Mouse (Mus musculus): Measurements from ENCODE around the gene Nav2. TPM values are rescaled to one million over a fixed set of nuclear protein-coding genes. Genes with fewer than 3 reads are reported as not detected.
A peak's percentile ranks its signal among the peaks of the same experiment; 100 is the strongest.

Gene Nav2
- polyA plus RNA-seq, 1 experiment from 2014 or later: 18.2 TPM

- no peak overlapping the region for H3K27ac ChIP-seq (ENCODE audit: low read length)
- H3K4me3 ChIP-seq (replicated peaks; ENCODE audit: low read length): no peak overlapping the region
- 48% methylated on average over 4 of the region's 4 CpGs for WGBS
- H3K9me3 ChIP-seq (replicated peaks; ENCODE audit: control insufficient read depth, low read length): no peaks in the 10 kb centered on the region
- H3K4me1 ChIP-seq (ENCODE audit: control insufficient read depth, insufficient read depth, low read length): peaks cover 8% of the 10 kb centered on the region; the same call in 1 of the 2 replicates
- peaks cover 37% of the 10 kb centered on the region for H3K27me3 ChIP-seq (ENCODE audit: control insufficient read depth, insufficient read depth, low read length)
- H3K4me2 ChIP-seq (ENCODE audit: low read depth, low read length): no peak overlapping the region
- ATAC-seq (ENCODE audit: insufficient read depth, low FRiP score): no peak
- H3K36me3 ChIP-seq (ENCODE audit: control insufficient read depth, insufficient read depth, low read length): no peaks in the 10 kb centered on the region
- H3K9ac ChIP-seq (ENCODE audit: low read length): no peak overlapping the region
Observed at GRCm38 (mm10) chr7:48963554-48963953, 55.0 kb downstream of the Nav2 start.

- no peak for ATAC-seq (ENCODE audit: insufficient read depth, low FRiP score)
- peaks cover 19% of the 10 kb centered on the region for H3K27me3 ChIP-seq (ENCODE audit: control insufficient read depth, insufficient read depth, low read length)
- H3K4me1 ChIP-seq (ENCODE audit: control insufficient read depth, insufficient read depth, low read length): no peaks in the 10 kb centered on the region
- H3K27ac ChIP-seq (ENCODE audit: low read length): no peak overlapping the region
- no peak overlapping the region for H3K4me3 ChIP-seq (replicated peaks; ENCODE audit: low read length)
- no peak overlapping the region for H3K4me2 ChIP-seq (ENCODE audit: low read depth, low read length)
- H3K9ac ChIP-seq (ENCODE audit: low read length): no peak overlapping the region
- no peaks in the 10 kb centered on the region for H3K36me3 ChIP-seq (ENCODE audit: control insufficient read depth, insufficient read depth, low read length)
- WGBS: 53% methylated on average over 12 of the region's 12 CpGs
- no peaks in the 10 kb centered on the region for H3K9me3 ChIP-seq (replicated peaks; ENCODE audit: control insufficient read depth, low read length)
Observed at GRCm38 (mm10) chr7:48965796-48966512, 57.4 kb downstream of the Nav2 start.

- Histone ChIP-seq H3K27me3 (ENCODE audit: control insufficient read depth, insufficient read depth, low read length) (no peaks in the 10 kb centered on the region), H3K4me1 (ENCODE audit: control insufficient read depth, insufficient read depth, low read length) (no peaks in the 10 kb centered on the region), H3K4me3 (replicated peaks; ENCODE audit: low read length) (no peak overlapping the region), H3K4me2 (ENCODE audit: low read depth, low read length) (no peak overlapping the region), H3K36me3 (ENCODE audit: control insufficient read depth, insufficient read depth, low read length) (no peaks in the 10 kb centered on the region), H3K27ac (ENCODE audit: low read length) (no peak overlapping the region), H3K9ac (ENCODE audit: low read length) (no peak overlapping the region), H3K9me3 (replicated peaks; ENCODE audit: control insufficient read depth, low read length) (no peaks in the 10 kb centered on the region)
- WGBS: 59% methylated on average over 7 of the region's 7 CpGs
- ATAC-seq (ENCODE audit: insufficient read depth, low FRiP score): no peak
Observed at GRCm38 (mm10) chr7:48981013-48981412, 72.5 kb downstream of the Nav2 start.

GRCm38 (mm10) chr7:48981814-48982213 is 73.3 kb downstream of the Nav2 start:
- H3K4me2 ChIP-seq (ENCODE audit: low read depth, low read length): no peak overlapping the region
- ATAC-seq (ENCODE audit: insufficient read depth, low FRiP score): no peak

GRCm38 (mm10) chr7:48982573-48982972 is 74.1 kb downstream of the Nav2 start:
- Histone ChIP-seq H3K4me1 (ENCODE audit: control insufficient read depth, insufficient read depth, low read length) (no peaks in the 10 kb centered on the region), H3K4me2 (ENCODE audit: low read depth, low read length) (no peak overlapping the region), H3K27me3 (ENCODE audit: control insufficient read depth, insufficient read depth, low read length) (no peaks in the 10 kb centered on the region), H3K27ac (ENCODE audit: low read length) (no peak overlapping the region), H3K36me3 (ENCODE audit: control insufficient read depth, insufficient read depth, low read length) (no peaks in the 10 kb centered on the region), H3K4me3 (replicated peaks; ENCODE audit: low read length) (no peak overlapping the region), H3K9ac (ENCODE audit: low read length) (no peak overlapping the region), H3K9me3 (replicated peaks; ENCODE audit: control insufficient read depth, low read length) (no peaks in the 10 kb centered on the region)
- ATAC-seq (ENCODE audit: insufficient read depth, low FRiP score): no peak
- 83% methylated on average over 7 of the region's 7 CpGs for WGBS

More at GRCm38 (mm10) chr7:48981814-48982213, 73.3 kb downstream of the Nav2 start:
- WGBS: 64% methylated on average over 3 of the region's 3 CpGs
- Histone ChIP-seq H3K9me3 (replicated peaks; ENCODE audit: control insufficient read depth, low read length) (no peaks in the 10 kb centered on the region), H3K9ac (ENCODE audit: low read length) (no peak overlapping the region), H3K27me3 (ENCODE audit: control insufficient read depth, insufficient read depth, low read length) (no peaks in the 10 kb centered on the region), H3K27ac (ENCODE audit: low read length) (no peak overlapping the region), H3K4me3 (replicated peaks; ENCODE audit: low read length) (no peak overlapping the region), H3K36me3 (ENCODE audit: control insufficient read depth, insufficient read depth, low read length) (no peaks in the 10 kb centered on the region), H3K4me1 (ENCODE audit: control insufficient read depth, insufficient read depth, low read length) (no peaks in the 10 kb centered on the region)

GRCm38 (mm10) chr7:48991911-48992552 is 83.5 kb downstream of the Nav2 start:
- WGBS: 17% methylated on average over 8 of the region's 8 CpGs
- ATAC-seq (ENCODE audit: insufficient read depth, low FRiP score): peak; percentile 40; the same call in 1 of the 2 replicates
- Histone ChIP-seq H3K36me3 (ENCODE audit: control insufficient read depth, insufficient read depth, low read length) (no peaks in the 10 kb centered on the region), H3K4me2 (ENCODE audit: low read depth, low read length) (no peak overlapping the region), H3K27ac (ENCODE audit: low read length) (no peak overlapping the region), H3K9ac (ENCODE audit: low read length) (no peak overlapping the region), H3K27me3 (ENCODE audit: control insufficient read depth, insufficient read depth, low read length) (no peaks in the 10 kb centered on the region), H3K9me3 (replicated peaks; ENCODE audit: control insufficient read depth, low read length) (no peaks in the 10 kb centered on the region), H3K4me3 (replicated peaks; ENCODE audit: low read length) (no peak overlapping the region), H3K4me1 (ENCODE audit: control insufficient read depth, insufficient read depth, low read length) (no peaks in the 10 kb centered on the region)

GRCm38 (mm10) chr7:48995171-48995570 is 86.7 kb downstream of the Nav2 start:
- Histone ChIP-seq H3K9ac (ENCODE audit: low read length) (no peak overlapping the region), H3K27me3 (ENCODE audit: control insufficient read depth, insufficient read depth, low read length) (no peaks in the 10 kb centered on the region), H3K9me3 (replicated peaks; ENCODE audit: control insufficient read depth, low read length) (no peaks in the 10 kb centered on the region), H3K4me3 (replicated peaks; ENCODE audit: low read length) (no peak overlapping the region), H3K4me2 (ENCODE audit: low read depth, low read length) (no peak overlapping the region), H3K27ac (ENCODE audit: low read length) (no peak overlapping the region), H3K4me1 (ENCODE audit: control insufficient read depth, insufficient read depth, low read length) (no peaks in the 10 kb centered on the region), H3K36me3 (ENCODE audit: control insufficient read depth, insufficient read depth, low read length) (no peaks in the 10 kb centered on the region)
- ATAC-seq (ENCODE audit: insufficient read depth, low FRiP score): no peak
- 19% methylated on average over 13 of the region's 13 CpGs for WGBS

- ATAC-seq (ENCODE audit: insufficient read depth, low FRiP score): no peak
- H3K9ac ChIP-seq (ENCODE audit: low read length): no peak overlapping the region
- WGBS: 69% methylated on average over 8 of the region's 8 CpGs
- no peak overlapping the region for H3K27ac ChIP-seq (ENCODE audit: low read length)
- H3K36me3 ChIP-seq (ENCODE audit: control insufficient read depth, insufficient read depth, low read length): no peaks in the 10 kb centered on the region
- H3K4me2 ChIP-seq (ENCODE audit: low read depth, low read length): no peak overlapping the region
- H3K4me3 ChIP-seq (replicated peaks; ENCODE audit: low read length): no peak overlapping the region
- H3K4me1 ChIP-seq (ENCODE audit: control insufficient read depth, insufficient read depth, low read length): no peaks in the 10 kb centered on the region
- H3K27me3 ChIP-seq (ENCODE audit: control insufficient read depth, insufficient read depth, low read length): no peaks in the 10 kb centered on the region
- no peaks in the 10 kb centered on the region for H3K9me3 ChIP-seq (replicated peaks; ENCODE audit: control insufficient read depth, low read length)
Observed at GRCm38 (mm10) chr7:48995701-48996100, 87.2 kb downstream of the Nav2 start.

GRCm38 (mm10) chr7:48996829-48997228 is 88.3 kb downstream of the Nav2 start:
- 64% methylated on average over 5 of the region's 5 CpGs for WGBS
- Histone ChIP-seq H3K27ac (ENCODE audit: low read length) (no peak overlapping the region), H3K4me1 (ENCODE audit: control insufficient read depth, insufficient read depth, low read length) (no peaks in the 10 kb centered on the region), H3K9me3 (replicated peaks; ENCODE audit: control insufficient read depth, low read length) (no peaks in the 10 kb centered on the region), H3K27me3 (ENCODE audit: control insufficient read depth, insufficient read depth, low read length) (no peaks in the 10 kb centered on the region), H3K9ac (ENCODE audit: low read length) (no peak overlapping the region), H3K4me2 (ENCODE audit: low read depth, low read length) (no peak overlapping the region), H3K36me3 (ENCODE audit: control insufficient read depth, insufficient read depth, low read length) (no peaks in the 10 kb centered on the region), H3K4me3 (replicated peaks; ENCODE audit: low read length) (no peak overlapping the region)
- no peak for ATAC-seq (ENCODE audit: insufficient read depth, low FRiP score)
